Mouse (Mus musculus) intestine, embryonic 14.5 days (tissue): ENCODE data around the gene D3Ertd751e. TPM values are rescaled to one million over a fixed set of nuclear protein-coding genes. Genes with fewer than 3 reads are reported as not detected.

Experiments used
- polyA plus RNA-seq: library from polyadenylated mRNA; unstranded; fragments of >200 nt; fragmentation: Nextera tagmentation; extraction: Ambion mirVana; gene quantifications from 2 replicates; pipeline ENCODE4 v1.2.1, GENCODE M21; 2014

The D3Ertd751e gene
- polyA plus RNA-seq, 1 experiment from 2014 or later: 17.6 TPM

Other genes with a start within 250 kb of the D3Ertd751e start
- gene Jade1, start 186.9 kb upstream of the D3Ertd751e start, polyA plus RNA-seq: 20.0 and 21.0 TPM in 2 replicates
- 17.7 and 19.6 TPM in 2 replicates for gene Sclt1, start 97 bp upstream of the D3Ertd751e start, polyA plus RNA-seq